Mouse (Mus musculus) heart, adult 9 months (tissue): ENCODE measurements around the gene Gpc6.

Experiments
- DNase-seq, 2 experiments: peaks; one replicate each; pipeline ENCODE4 v3.0.0; 2022; ENCODE audit warnings: low spot score in 2 of 2

Gene Gpc6

GRCm38 (mm10) chr14:117849591-117850505 is 924.7 kb downstream of the Gpc6 start:
- DNase-seq = no peak

DNA sequence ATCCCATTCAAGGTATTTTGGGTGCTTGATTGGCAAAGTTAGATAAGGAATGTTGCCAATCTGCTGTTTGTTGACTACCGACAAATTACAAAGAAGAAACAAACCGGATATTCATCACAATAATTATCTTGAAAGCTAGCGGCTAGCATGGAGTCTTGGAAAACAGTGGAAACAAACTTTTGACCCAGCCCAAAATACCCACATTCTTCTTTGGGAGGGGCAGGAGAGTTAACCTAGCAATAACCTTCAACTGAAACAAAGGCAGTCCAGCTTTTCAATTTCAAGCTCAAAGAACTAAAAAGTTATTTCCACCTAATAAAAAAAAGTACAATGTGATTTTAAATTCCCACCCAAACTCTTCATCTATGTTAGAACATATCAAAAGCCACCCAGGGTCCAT is 927.2 kb downstream of the Gpc6 start:
- DNase-seq = no peak

GRCm38 (mm10) chr14:117852842-117853241 is 927.7 kb downstream of the Gpc6 start:
- no peak for DNase-seq

- DNase-seq = no peak
Measured at GRCm38 (mm10) chr14:117854498-117854897, 929.4 kb downstream of the Gpc6 start.

- DNase-seq = no peak
Measured at GRCm38 (mm10) chr14:117871268-117871667, 946.2 kb downstream of the Gpc6 start.

- DNase-seq = no peak
Measured at GRCm38 (mm10) chr14:117879313-117879712, 954.2 kb downstream of the Gpc6 start.

DNA sequence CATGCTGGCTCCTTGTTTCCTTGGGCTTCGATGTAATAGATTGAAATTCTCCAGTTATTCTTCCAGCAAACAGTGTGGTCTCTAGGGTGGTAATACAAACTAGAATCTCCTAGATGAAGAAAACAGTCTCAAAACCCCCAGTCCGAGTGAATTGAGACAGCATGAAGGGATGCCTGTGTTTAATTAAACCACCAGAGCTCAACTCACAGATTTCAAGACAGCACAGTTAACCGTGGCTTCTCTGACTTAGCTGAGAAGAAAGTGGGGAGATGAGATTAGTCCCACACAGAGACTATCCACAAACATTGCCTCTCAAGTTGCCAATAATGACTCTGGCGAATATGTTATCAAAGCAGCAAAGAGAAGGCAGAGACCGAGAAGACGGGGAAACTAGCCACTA is 956.0 kb downstream of the Gpc6 start:
- DNase-seq = no peak

GRCm38 (mm10) chr14:117882222-117882621 is 957.1 kb downstream of the Gpc6 start:
- DNase-seq = no peak

DNA sequence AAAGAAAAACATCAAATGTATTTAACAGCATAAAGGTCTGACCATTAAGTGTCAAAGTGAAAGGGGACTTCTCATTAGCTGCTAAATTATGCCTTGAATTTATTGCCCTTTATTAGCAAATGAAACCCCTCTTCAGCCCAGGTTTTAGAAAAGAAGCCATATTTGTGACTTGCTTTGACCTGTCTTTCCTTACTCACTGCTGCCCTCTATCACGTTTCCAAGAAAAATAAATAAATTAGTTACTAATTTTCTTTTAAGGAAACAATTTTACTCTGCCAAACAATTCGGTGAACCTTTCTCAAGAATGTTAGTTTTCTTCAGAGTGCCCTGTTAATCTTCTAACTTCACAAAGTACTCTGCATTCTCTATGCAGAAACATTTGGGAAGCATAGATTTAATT is 964.5 kb downstream of the Gpc6 start:
- DNase-seq = no peak

- peak in 1 of 2 experiments; percentile 36 for DNase-seq
Measured at GRCm38 (mm10) chr14:117891426-117891825, 966.3 kb downstream of the Gpc6 start.

- no peak for DNase-seq
Measured at GRCm38 (mm10) chr14:117892026-117892425, 966.9 kb downstream of the Gpc6 start.

GRCm38 (mm10) chr14:117894869-117895538 is 969.9 kb downstream of the Gpc6 start:
- DNase-seq = no peak

GRCm38 (mm10) chr14:117895539-117895912 is 970.4 kb downstream of the Gpc6 start:
- no peak for DNase-seq

DNA sequence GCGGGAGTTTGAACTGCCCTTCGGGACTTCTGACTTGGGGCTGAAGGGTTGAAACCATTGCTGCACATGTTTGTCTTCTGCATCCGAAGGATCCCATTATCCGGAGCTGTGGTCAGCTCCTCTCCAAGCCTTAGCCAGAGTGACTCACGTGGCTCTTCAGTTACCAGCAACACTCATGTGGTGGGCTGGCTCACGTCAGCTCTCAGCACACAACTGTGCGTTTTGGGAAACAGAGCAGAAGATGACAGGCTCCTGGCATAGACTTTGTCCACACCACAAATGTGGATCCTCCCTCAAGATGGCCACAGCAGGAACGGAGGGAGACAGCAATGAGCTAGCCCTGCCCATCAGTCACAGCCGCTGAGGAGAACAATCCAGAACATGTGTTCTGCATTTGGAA is 979.2 kb downstream of the Gpc6 start:
- DNase-seq = peak in 1 of 2 experiments; percentile 26

DNA sequence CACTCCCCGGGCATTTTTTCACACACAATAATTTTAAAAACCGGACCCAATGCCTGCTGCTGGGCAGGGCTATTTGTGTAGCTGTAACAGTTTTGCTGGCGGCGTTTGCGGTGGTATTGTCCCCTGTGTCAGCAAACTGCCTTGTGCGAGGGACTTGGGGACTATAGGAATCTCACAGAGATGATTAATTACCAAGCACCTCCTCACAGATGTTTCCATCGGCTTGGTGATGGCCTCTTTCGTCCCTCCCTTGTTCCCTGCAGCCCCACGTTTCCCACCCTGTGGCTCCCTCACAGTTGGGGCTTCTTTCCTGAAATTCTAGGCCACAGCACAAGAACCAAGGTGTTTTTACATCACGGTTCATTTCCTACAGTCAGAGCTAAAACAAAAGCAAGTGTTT is 980.6 kb downstream of the Gpc6 start:
- no peak for DNase-seq

DNA sequence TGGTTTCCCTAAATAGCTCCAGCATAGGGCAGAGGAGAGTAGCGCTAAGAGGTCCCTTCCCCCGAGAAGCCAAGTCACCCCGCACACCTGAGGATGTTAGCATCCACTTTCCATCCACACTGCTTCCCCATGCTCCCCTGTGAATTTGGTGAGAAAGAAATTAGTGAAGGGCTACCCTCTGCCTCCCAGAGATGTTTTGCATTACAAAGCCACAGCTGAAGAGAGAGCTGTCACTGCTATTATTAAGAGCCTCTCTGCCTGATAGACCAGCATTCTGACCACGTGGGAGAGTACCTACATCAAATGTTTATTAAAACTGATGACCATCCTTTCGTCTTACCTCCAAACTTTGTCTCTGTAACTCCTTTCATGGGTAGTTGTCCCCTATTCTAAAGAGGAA is 981.2 kb downstream of the Gpc6 start:
- no peak for DNase-seq

GRCm38 (mm10) chr14:117908231-117908920 is 983.3 kb downstream of the Gpc6 start:
- peak; percentile 65 to 76 for DNase-seq

GRCm38 (mm10) chr14:117909046-117909445 is 983.9 kb downstream of the Gpc6 start:
- DNase-seq = peak; percentile 64 to 80

- DNase-seq = peak; percentile 42 to 52
Measured at GRCm38 (mm10) chr14:117910323-117910722, 985.2 kb downstream of the Gpc6 start.

DNA sequence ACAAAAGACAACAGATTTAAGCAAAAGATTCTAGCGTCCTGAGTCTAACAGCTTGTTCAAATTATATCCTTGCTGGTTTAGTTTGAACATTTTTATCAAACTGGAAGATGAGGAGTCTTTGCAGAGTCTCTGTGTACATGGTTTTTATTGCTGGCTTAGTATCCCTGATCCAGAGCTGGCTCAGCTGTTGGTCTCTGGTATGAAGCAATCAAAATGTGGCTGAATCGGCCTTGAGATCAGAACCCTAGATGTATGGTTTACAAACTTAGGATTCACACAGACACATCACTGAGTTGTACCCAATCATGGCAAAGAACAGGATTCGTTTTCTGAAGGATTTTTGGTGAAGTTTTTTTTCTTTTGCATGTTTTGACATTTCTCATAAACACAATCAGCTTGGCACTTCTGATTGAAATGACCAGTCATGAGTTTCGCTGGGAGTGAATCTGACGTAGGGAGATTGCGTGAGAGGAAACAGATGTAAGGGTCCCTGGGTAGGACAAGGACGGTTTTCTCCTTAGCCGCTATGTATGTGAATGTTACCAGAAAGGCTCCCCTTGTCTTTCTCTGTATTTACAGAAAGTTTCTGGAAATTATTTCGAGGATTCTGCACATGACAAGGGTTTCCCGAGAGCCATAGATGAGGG is 987.6 kb downstream of the Gpc6 start:
- no peak for DNase-seq

- DNase-seq = no peak
Measured at GRCm38 (mm10) chr14:117916577-117916976, 991.5 kb downstream of the Gpc6 start.

- DNase-seq = no peak
Measured at GRCm38 (mm10) chr14:117918724-117919123, 993.6 kb downstream of the Gpc6 start.
